Mouse (Mus musculus): ENCODE data around the gene Aldh3b3. TPM values are rescaled to one million over a fixed set of nuclear protein-coding genes. Genes with fewer than 3 reads are reported as not detected.
A peak's percentile ranks its signal among the peaks of the same experiment; 100 is the strongest.
"Not testable (repeated sequence)": the region's sequence is repeated elsewhere in the genome, so short reads cannot be mapped to it uniquely, and the experiment has no call there.

The Aldh3b3 gene
- polyA plus RNA-seq, 1 experiment from 2014 or later, result not detected

- H3K27ac ChIP-seq (ENCODE audit: low read depth, low read length), result no peak overlapping the region
- DNase-seq (ENCODE audit: low spot score) (no peak), ATAC-seq (replicated peaks; ENCODE audit: low FRiP score) (peak; percentile 44; the same call in 1 of the 2 replicates)
These were observed 11.7 kb upstream of the Aldh3b3 start for GRCm38 (mm10) chr19:3946715-3947114.

GRCm38 (mm10) chr19:3947813-3948212 lies 10.6 kb upstream of the Aldh3b3 start:
- no peak for ATAC-seq (replicated peaks; ENCODE audit: low FRiP score)
- H3K9ac ChIP-seq (ENCODE audit: low read depth, low read length), result no peak overlapping the region
- WGBS, result 75% methylated on average over 3 of the region's 3 CpGs

More at GRCm38 (mm10) chr19:3946715-3947114, 11.7 kb upstream of the Aldh3b3 start:
- Histone ChIP-seq H3K4me1 (replicated peaks; ENCODE audit: control insufficient read depth, insufficient read depth, low read length) (peaks cover 12% of the 10 kb centered on the region), H3K9ac (ENCODE audit: low read depth, low read length) (no peak overlapping the region), H3K4me2 (no peak overlapping the region), H3K4me3 (ENCODE audit: low read depth, low read length) (no peak overlapping the region), H3K36me3 (ENCODE audit: control insufficient read depth, insufficient read depth, low read length) (no peaks in the 10 kb centered on the region), H3K27me3 (replicated peaks; ENCODE audit: control insufficient read depth, insufficient read depth, low read length) (peaks cover 4% of the 10 kb centered on the region; the same call in 1 of the 2 replicates), H3K9me3 (ENCODE audit: control insufficient read depth, low read length) (no peaks in the 10 kb centered on the region)
- WGBS, result 27% methylated on average over 2 of the region's 2 CpGs

GRCm38 (mm10) chr19:3948546-3948945 lies 9.9 kb upstream of the Aldh3b3 start:
- H3K9ac ChIP-seq (ENCODE audit: low read depth, low read length), result no peak overlapping the region
- no peak overlapping the region for H3K4me2 ChIP-seq
- H3K27ac ChIP-seq (ENCODE audit: low read depth, low read length), result no peak overlapping the region
- H3K27me3 ChIP-seq (replicated peaks; ENCODE audit: control insufficient read depth, insufficient read depth, low read length), result no peaks in the 10 kb centered on the region
- no peaks in the 10 kb centered on the region for H3K9me3 ChIP-seq (ENCODE audit: control insufficient read depth, low read length)
- WGBS, result 65% methylated on average over 14 of the region's 14 CpGs
- H3K4me3 ChIP-seq (ENCODE audit: low read depth, low read length), result no peak overlapping the region
- peaks cover 5% of the 10 kb centered on the region for H3K4me1 ChIP-seq (replicated peaks; ENCODE audit: control insufficient read depth, insufficient read depth, low read length)
- ATAC-seq (replicated peaks; ENCODE audit: low FRiP score) (no peak), DNase-seq (ENCODE audit: low spot score) (no peak)
- no peaks in the 10 kb centered on the region for H3K36me3 ChIP-seq (ENCODE audit: control insufficient read depth, insufficient read depth, low read length)

More at GRCm38 (mm10) chr19:3947813-3948212, 10.6 kb upstream of the Aldh3b3 start:
- Histone ChIP-seq H3K4me3 (ENCODE audit: low read depth, low read length) (no peak overlapping the region), H3K4me2 (no peak overlapping the region), H3K27me3 (replicated peaks; ENCODE audit: control insufficient read depth, insufficient read depth, low read length) (no peaks in the 10 kb centered on the region), H3K36me3 (ENCODE audit: control insufficient read depth, insufficient read depth, low read length) (no peaks in the 10 kb centered on the region), H3K9me3 (ENCODE audit: control insufficient read depth, low read length) (no peaks in the 10 kb centered on the region), H3K4me1 (replicated peaks; ENCODE audit: control insufficient read depth, insufficient read depth, low read length) (peaks cover 12% of the 10 kb centered on the region), H3K27ac (ENCODE audit: low read depth, low read length) (no peak overlapping the region)
- no peak for DNase-seq (ENCODE audit: low spot score)

- Histone ChIP-seq H3K4me1 (replicated peaks; ENCODE audit: control insufficient read depth, insufficient read depth, low read length) (0 out of 2 replicates have a peak, but pooled peaks cover 5% of the 10 kb centered on the region), H3K4me2 (no peak overlapping the region), H3K27ac (ENCODE audit: low read depth, low read length) (no peak overlapping the region), H3K9me3 (ENCODE audit: control insufficient read depth, low read length) (no peaks in the 10 kb centered on the region), H3K9ac (ENCODE audit: low read depth, low read length) (no peak overlapping the region), H3K27me3 (replicated peaks; ENCODE audit: control insufficient read depth, insufficient read depth, low read length) (no peaks in the 10 kb centered on the region), H3K4me3 (ENCODE audit: low read depth, low read length) (no peak overlapping the region), H3K36me3 (ENCODE audit: control insufficient read depth, insufficient read depth, low read length) (no peaks in the 10 kb centered on the region)
- DNase-seq (ENCODE audit: low spot score) (no peak), ATAC-seq (replicated peaks; ENCODE audit: low FRiP score) (no peak)
- WGBS, result 76% methylated on average over 3 of the region's 3 CpGs
These were observed 8.1 kb upstream of the Aldh3b3 start for GRCm38 (mm10) chr19:3950331-3950730.

GRCm38 (mm10) chr19:3951461-3951860 lies 7.0 kb upstream of the Aldh3b3 start:
- Histone ChIP-seq H3K27ac (ENCODE audit: low read depth, low read length) (no peak overlapping the region), H3K4me1 (replicated peaks; ENCODE audit: control insufficient read depth, insufficient read depth, low read length) (no peaks in the 10 kb centered on the region), H3K4me2 (no peak overlapping the region), H3K4me3 (ENCODE audit: low read depth, low read length) (no peak overlapping the region), H3K9me3 (ENCODE audit: control insufficient read depth, low read length) (no peaks in the 10 kb centered on the region), H3K9ac (ENCODE audit: low read depth, low read length) (no peak overlapping the region), H3K27me3 (replicated peaks; ENCODE audit: control insufficient read depth, insufficient read depth, low read length) (no peaks in the 10 kb centered on the region), H3K36me3 (ENCODE audit: control insufficient read depth, insufficient read depth, low read length) (no peaks in the 10 kb centered on the region)
- DNase-seq (ENCODE audit: low spot score), result no peak
- no peak for ATAC-seq (replicated peaks; ENCODE audit: low FRiP score)

GRCm38 (mm10) chr19:3952099-3952498 lies 6.3 kb upstream of the Aldh3b3 start:
- no peak overlapping the region for H3K4me2 ChIP-seq
- ATAC-seq (replicated peaks; ENCODE audit: low FRiP score), result no peak
- no peaks in the 10 kb centered on the region for H3K4me1 ChIP-seq (replicated peaks; ENCODE audit: control insufficient read depth, insufficient read depth, low read length)
- H3K4me3 ChIP-seq (ENCODE audit: low read depth, low read length), result no peak overlapping the region
- no peak overlapping the region for H3K9ac ChIP-seq (ENCODE audit: low read depth, low read length)
- WGBS, result 43% methylated on average over 1 of the region's 1 CpGs
- no peak overlapping the region for H3K27ac ChIP-seq (ENCODE audit: low read depth, low read length)
- no peak for DNase-seq (ENCODE audit: low spot score)
- H3K9me3 ChIP-seq (ENCODE audit: control insufficient read depth, low read length), result no peaks in the 10 kb centered on the region
- no peaks in the 10 kb centered on the region for H3K27me3 ChIP-seq (replicated peaks; ENCODE audit: control insufficient read depth, insufficient read depth, low read length)
- H3K36me3 ChIP-seq (ENCODE audit: control insufficient read depth, insufficient read depth, low read length), result no peaks in the 10 kb centered on the region

GRCm38 (mm10) chr19:3955033-3955432 lies 3.4 kb upstream of the Aldh3b3 start:
- DNase-seq (ENCODE audit: low spot score) (no peak), ATAC-seq (replicated peaks; ENCODE audit: low FRiP score) (no peak)
- no peak overlapping the region for H3K4me3 ChIP-seq (ENCODE audit: low read depth, low read length)
- H3K27ac ChIP-seq (ENCODE audit: low read depth, low read length), result no peak overlapping the region
- H3K9me3 ChIP-seq (ENCODE audit: control insufficient read depth, low read length), result no peaks in the 10 kb centered on the region
- no peaks in the 10 kb centered on the region for H3K4me1 ChIP-seq (replicated peaks; ENCODE audit: control insufficient read depth, insufficient read depth, low read length)
- no peak overlapping the region for H3K9ac ChIP-seq (ENCODE audit: low read depth, low read length)
- no peak overlapping the region for H3K4me2 ChIP-seq
- WGBS, result 61% methylated on average over 3 of the region's 3 CpGs
- no peaks in the 10 kb centered on the region for H3K36me3 ChIP-seq (ENCODE audit: control insufficient read depth, insufficient read depth, low read length)
- no peaks in the 10 kb centered on the region for H3K27me3 ChIP-seq (replicated peaks; ENCODE audit: control insufficient read depth, insufficient read depth, low read length)

- no peak for ATAC-seq (replicated peaks; ENCODE audit: low FRiP score)
These were observed 2.6 kb upstream of the Aldh3b3 start for GRCm38 (mm10) chr19:3955804-3956203.

GRCm38 (mm10) chr19:3957296-3958036 lies 979 bp upstream of the Aldh3b3 start:
- 72% methylated on average over 5 of the region's 5 CpGs for WGBS
- H3K27me3 ChIP-seq (replicated peaks; ENCODE audit: control insufficient read depth, insufficient read depth, low read length); ATAC-seq (replicated peaks; ENCODE audit: low FRiP score); H3K36me3 ChIP-seq (ENCODE audit: control insufficient read depth, insufficient read depth, low read length); H3K9ac ChIP-seq (ENCODE audit: low read depth, low read length); H3K4me2 ChIP-seq; H3K4me3 ChIP-seq (ENCODE audit: low read depth, low read length); H3K27ac ChIP-seq (ENCODE audit: low read depth, low read length); H3K9me3 ChIP-seq (ENCODE audit: control insufficient read depth, low read length); H3K4me1 ChIP-seq (replicated peaks; ENCODE audit: control insufficient read depth, insufficient read depth, low read length); DNase-seq (ENCODE audit: low spot score): not testable (repeated sequence)

More at GRCm38 (mm10) chr19:3955804-3956203, 2.6 kb upstream of the Aldh3b3 start:
- WGBS, result 40% methylated on average over 4 of the region's 4 CpGs
- Histone ChIP-seq H3K27me3 (replicated peaks; ENCODE audit: control insufficient read depth, insufficient read depth, low read length) (no peaks in the 10 kb centered on the region), H3K4me3 (ENCODE audit: low read depth, low read length) (no peak overlapping the region), H3K36me3 (ENCODE audit: control insufficient read depth, insufficient read depth, low read length) (no peaks in the 10 kb centered on the region), H3K27ac (ENCODE audit: low read depth, low read length) (no peak overlapping the region), H3K9me3 (ENCODE audit: control insufficient read depth, low read length) (no peaks in the 10 kb centered on the region), H3K9ac (ENCODE audit: low read depth, low read length) (no peak overlapping the region), H3K4me2 (no peak overlapping the region), H3K4me1 (replicated peaks; ENCODE audit: control insufficient read depth, insufficient read depth, low read length) (no peaks in the 10 kb centered on the region)
- no peak for DNase-seq (ENCODE audit: low spot score)

Measured in liver, embryonic 11.5 days (tissue).